Mouse (Mus musculus) forebrain, embryonic 14.5 days (tissue): ENCODE measurements around the gene Entpd5. TPM values are rescaled to one million over a fixed set of nuclear protein-coding genes. Genes with fewer than 3 reads are reported as not detected.
A peak's percentile ranks its signal among the peaks of the same experiment; 100 is the strongest.

Source experiments
- ATAC-seq: fragments of 200-750 bp; cut with Nextera tagmentation; 2 replicates; pipeline ENCODE4 v1.8.0; 2017; ENCODE audit warnings: mild to moderate bottlenecking, moderate library complexity
- DNase-seq: peaks from one replicate; pipeline ENCODE4 v3.0.0-alpha.2; 2015; ENCODE audit warnings: low spot score
- H3K27ac ChIP-seq: fragments of 300-500 bp; sonication (generic); 2 replicates; pipeline ENCODE4 v1.5.1; 2014; ENCODE audit warnings: low read depth, mild to moderate bottlenecking, control low read depth, low read length, moderate library complexity
- H3K27me3 ChIP-seq: fragments of 300-500 bp; sonication (generic); replicated peaks from 2 replicates; pipeline ENCODE4 v1.6.1; 2014; ENCODE audit warnings: low read length, control low read depth, mixed read lengths; ENCODE audit not compliant: control insufficient read depth, insufficient read depth
- H3K36me3 ChIP-seq: fragments of 300-500 bp; sonication (generic); 2 replicates; pipeline ENCODE4 v1.6.1; 2014; ENCODE audit warnings: low read length, control low read depth; ENCODE audit not compliant: control insufficient read depth, insufficient read depth
- H3K4me1 ChIP-seq: fragments of 300-500 bp; sonication (generic); 2 replicates; pipeline ENCODE4 v1.6.1; 2014; ENCODE audit warnings: antibody characterized with exemption, low read length, control low read depth; ENCODE audit not compliant: control insufficient read depth, insufficient read depth
- H3K4me2 ChIP-seq: fragments of 300-500 bp; sonication (generic); 2 replicates; pipeline ENCODE4 v1.6.1; 2014; ENCODE audit warnings: mild to moderate bottlenecking, control low read depth, low read length
- H3K4me3 ChIP-seq: fragments of 300-500 bp; sonication (generic); 2 replicates; pipeline ENCODE4 v1.5.1; 2014; ENCODE audit warnings: low read depth, low read length, control low read depth
- H3K9ac ChIP-seq: fragments of 300-500 bp; sonication (generic); 2 replicates; pipeline ENCODE4 v1.6.1; 2014; ENCODE audit warnings: mild to moderate bottlenecking, low read length, control low read depth, moderate library complexity
- H3K9me3 ChIP-seq: fragments of 300-500 bp; sonication (generic); replicated peaks from 2 replicates; pipeline ENCODE4 v1.6.1; 2016; ENCODE audit warnings: low read length, control low read depth, mixed read lengths; ENCODE audit not compliant: control insufficient read depth
- WGBS: fragments of 180-500 bp; shearing (Covaris S2); extraction: QIAGEN DNeasy Blood & Tissue Kit; methylation state at CpG from one replicate; pipeline ENCODE4 v1.1.7; 2014; 5-methylcytosine and 5-hydroxymethylcytosine counted together
- polyA plus RNA-seq: library from polyadenylated mRNA; unstranded; fragments of >200 nt; fragmentation: Nextera tagmentation; extraction: Ambion mirVana; gene quantifications from 2 replicates; pipeline ENCODE4 v1.2.1, GENCODE M21; 2014

The Entpd5 gene
- polyA plus RNA-seq, 1 experiment from 2014 or later, result 8.0 TPM

DNA sequence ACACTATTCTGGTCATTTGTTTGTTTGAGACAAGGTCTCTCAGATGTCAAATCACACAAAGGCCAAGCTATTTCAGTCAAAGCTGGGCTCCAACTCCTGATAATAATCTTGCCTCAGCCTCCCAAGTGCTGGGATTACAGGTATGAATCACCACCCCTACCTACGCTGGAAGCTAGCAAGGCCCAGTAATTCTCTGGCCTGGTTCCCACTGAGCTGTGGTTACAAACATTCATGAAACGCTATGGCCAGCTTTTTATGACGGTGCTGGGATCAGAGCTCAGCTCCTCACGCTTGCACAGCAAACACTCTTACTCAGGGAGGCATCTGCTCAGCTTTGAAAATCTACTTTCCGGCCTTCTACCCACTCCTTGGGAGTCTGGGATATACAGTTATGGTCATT lies 15.0 kb downstream of the Entpd5 start:
- H3K4me3 ChIP-seq, result no peak overlapping the region
- H3K9me3 ChIP-seq, result no peaks in the 10 kb centered on the region
- H3K4me1 ChIP-seq, result no peaks in the 10 kb centered on the region
- no peak overlapping the region for H3K4me2 ChIP-seq
- H3K36me3 ChIP-seq, result no peaks in the 10 kb centered on the region
- no peak overlapping the region for H3K9ac ChIP-seq
- H3K27ac ChIP-seq, result no peak overlapping the region
- no peak for DNase-seq
- 85% methylated on average over 5 of the region's 5 CpGs for WGBS
- no peak for ATAC-seq
- H3K27me3 ChIP-seq, result no peaks in the 10 kb centered on the region

DNA sequence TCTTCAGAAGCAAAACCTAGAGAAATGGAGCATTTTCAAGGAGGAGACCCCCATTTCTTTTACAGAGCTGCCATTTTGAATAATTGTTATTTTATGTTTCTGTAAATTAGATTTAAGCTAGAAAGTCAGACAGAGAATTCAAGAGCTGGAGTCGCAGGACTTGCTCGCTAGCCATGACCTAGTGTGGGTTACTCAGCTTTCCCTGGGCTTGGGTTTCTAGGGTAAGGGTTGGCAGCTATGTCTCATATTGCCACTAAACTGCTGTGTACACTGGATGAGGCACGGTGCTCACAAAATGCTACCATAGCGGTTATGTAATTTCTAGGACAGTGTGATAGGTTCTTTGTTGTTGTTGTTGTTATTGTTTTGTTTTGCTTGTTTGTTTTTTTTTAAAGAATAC lies 16.1 kb downstream of the Entpd5 start:
- WGBS, result over 99% methylated on average over 4 of the region's 4 CpGs
- no peaks in the 10 kb centered on the region for H3K9me3 ChIP-seq
- H3K27me3 ChIP-seq, result no peaks in the 10 kb centered on the region
- H3K36me3 ChIP-seq, result no peaks in the 10 kb centered on the region
- no peak overlapping the region for H3K9ac ChIP-seq
- no peak overlapping the region for H3K27ac ChIP-seq
- ATAC-seq, result no peak
- no peak overlapping the region for H3K4me2 ChIP-seq
- DNase-seq, result no peak
- no peaks in the 10 kb centered on the region for H3K4me1 ChIP-seq
- no peak overlapping the region for H3K4me3 ChIP-seq

DNA sequence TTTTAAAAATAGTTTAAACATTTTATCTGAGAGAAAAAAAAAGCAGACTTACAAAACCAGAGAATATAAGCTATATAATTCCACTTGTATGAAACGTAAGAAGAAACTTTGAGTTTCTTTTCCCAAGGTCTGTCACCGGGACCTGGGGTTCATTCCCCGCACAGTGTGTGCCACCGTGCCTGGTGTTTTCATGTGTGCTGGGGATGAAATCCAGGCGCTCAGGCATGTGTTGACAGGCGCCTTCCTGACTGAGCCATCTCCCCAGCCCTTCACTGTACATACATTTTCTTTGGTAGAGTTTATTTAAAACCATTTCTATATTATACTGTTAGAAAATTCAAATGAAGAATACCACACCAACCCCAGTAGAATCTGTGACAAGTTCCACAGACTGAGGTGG lies 18.5 kb downstream of the Entpd5 start:
- 88% methylated on average over 6 of the region's 6 CpGs for WGBS

DNA sequence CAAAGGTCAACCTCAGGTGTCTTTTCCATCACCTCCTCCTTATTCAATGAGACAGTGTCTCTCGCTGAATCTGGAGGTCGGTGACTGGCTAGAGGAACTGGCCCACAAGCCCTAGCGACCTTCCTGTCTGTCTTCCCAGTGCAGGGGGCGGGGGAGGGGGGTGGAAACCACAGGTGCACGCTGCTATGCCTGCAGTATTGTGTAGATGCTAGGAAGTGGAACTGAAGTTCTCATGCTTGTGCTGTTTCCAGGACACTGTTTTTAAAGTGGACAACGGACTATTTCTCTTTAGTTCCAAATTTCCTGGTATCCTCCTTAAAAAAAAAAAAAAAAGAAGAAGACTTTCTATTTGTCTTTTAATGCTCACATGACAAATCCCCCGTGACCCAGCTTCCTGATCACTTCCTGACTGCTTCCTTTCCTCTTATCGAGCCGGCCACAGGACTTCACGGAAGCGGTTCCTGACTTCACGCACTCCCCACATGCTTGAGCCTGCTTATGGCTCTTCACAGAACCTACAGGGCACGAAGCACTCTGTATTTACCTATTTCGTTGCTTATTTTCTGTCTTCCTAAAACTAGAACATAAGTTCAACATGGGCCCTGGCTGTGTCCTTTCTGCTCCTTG lies 19.9 kb downstream of the Entpd5 start:
- 79% methylated on average over 14 of the region's 14 CpGs for WGBS
- H3K36me3 ChIP-seq, result no peaks in the 10 kb centered on the region
- H3K9me3 ChIP-seq, result no peaks in the 10 kb centered on the region
- no peak overlapping the region for H3K4me2 ChIP-seq
- H3K9ac ChIP-seq, result no peak overlapping the region
- H3K27ac ChIP-seq, result no peak overlapping the region
- H3K4me1 ChIP-seq, result no peaks in the 10 kb centered on the region
- ATAC-seq (no peak), DNase-seq (no peak)
- H3K4me3 ChIP-seq, result no peak overlapping the region
- no peaks in the 10 kb centered on the region for H3K27me3 ChIP-seq

More for the DNA sequence above, 18.5 kb downstream of the Entpd5 start:
- Histone ChIP-seq H3K4me1 (no peaks in the 10 kb centered on the region), H3K9me3 (no peaks in the 10 kb centered on the region), H3K9ac (no peak overlapping the region), H3K4me3 (no peak overlapping the region), H3K4me2 (no peak overlapping the region), H3K36me3 (no peaks in the 10 kb centered on the region), H3K27me3 (no peaks in the 10 kb centered on the region), H3K27ac (no peak overlapping the region)
- ATAC-seq (no peak), DNase-seq (no peak)

DNA sequence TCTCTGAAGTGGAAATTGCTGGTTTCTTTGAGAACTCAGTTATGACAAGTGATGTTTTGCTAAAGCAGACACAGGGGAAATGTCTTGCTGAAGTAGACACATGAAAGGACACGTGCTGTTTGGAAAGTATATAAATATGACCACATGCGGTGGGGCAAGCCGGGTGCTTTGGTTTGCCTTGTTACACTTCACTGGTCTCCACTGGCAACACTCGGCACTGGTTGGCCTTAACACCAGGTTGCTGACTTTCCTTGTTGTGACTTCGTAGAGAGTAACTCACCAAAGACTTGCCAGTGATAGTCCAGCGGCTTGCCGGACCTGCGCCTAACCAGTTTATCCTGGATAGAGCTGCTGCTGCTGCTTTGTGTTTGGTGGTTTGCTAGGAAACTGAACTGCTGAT lies 20.7 kb downstream of the Entpd5 start:
- no peak overlapping the region for H3K9ac ChIP-seq
- no peak overlapping the region for H3K4me3 ChIP-seq
- H3K4me2 ChIP-seq, result no peak overlapping the region
- no peaks in the 10 kb centered on the region for H3K36me3 ChIP-seq
- no peak for DNase-seq
- no peaks in the 10 kb centered on the region for H3K4me1 ChIP-seq
- H3K27me3 ChIP-seq, result no peaks in the 10 kb centered on the region
- H3K27ac ChIP-seq, result no peak overlapping the region
- 89% methylated on average over 8 of the region's 8 CpGs for WGBS
- no peak for ATAC-seq
- no peaks in the 10 kb centered on the region for H3K9me3 ChIP-seq

DNA sequence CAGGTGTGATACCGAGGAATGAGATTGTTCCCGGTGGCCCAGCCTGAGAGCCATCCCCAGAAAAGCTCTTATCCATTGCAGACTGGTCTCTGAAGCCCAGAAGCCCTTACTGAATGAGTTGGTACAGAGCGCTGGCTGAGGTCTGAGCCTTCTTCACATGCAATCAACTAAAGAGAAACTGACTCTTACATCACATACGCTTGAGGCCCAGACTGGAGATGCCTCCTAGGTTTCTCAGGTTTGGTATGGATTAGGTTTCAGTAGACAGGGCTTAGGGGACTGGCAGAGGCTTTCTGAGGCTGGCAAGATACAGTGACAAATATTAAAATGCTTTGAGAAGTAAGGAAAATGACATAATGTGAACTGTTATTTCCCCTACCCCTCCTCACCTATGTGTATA lies 23.4 kb downstream of the Entpd5 start:
- no peaks in the 10 kb centered on the region for H3K9me3 ChIP-seq
- no peak overlapping the region for H3K27ac ChIP-seq
- H3K4me3 ChIP-seq, result no peak overlapping the region
- no peaks in the 10 kb centered on the region for H3K36me3 ChIP-seq
- no peak overlapping the region; the same call in none of the 2 replicates for H3K9ac ChIP-seq
- 95% methylated on average over 4 of the region's 4 CpGs for WGBS
- H3K4me2 ChIP-seq, result no peak overlapping the region
- DNase-seq (no peak), ATAC-seq (no peak)
- H3K4me1 ChIP-seq, result no peaks in the 10 kb centered on the region
- no peaks in the 10 kb centered on the region for H3K27me3 ChIP-seq

DNA sequence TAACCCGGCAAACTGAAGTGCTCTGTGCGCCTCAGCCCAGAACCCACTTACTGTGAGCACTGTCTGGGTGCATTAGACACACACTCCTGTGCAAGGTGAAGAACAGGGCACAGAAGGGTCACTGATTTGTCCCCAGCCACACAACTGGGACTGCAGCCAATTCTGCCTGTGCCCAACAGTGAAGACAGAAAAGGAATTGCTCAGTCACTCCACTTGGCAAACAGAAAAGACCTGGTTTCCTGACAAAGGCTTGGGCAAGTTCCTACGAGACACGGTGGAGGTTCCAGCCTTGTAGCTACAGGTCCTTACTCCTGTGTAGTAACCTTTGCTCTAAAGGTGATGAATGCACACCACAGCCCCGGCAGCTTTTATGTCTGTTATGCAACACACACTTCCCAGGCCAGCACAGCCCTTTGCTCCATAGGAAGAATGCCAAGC lies 24.2 kb downstream of the Entpd5 start:
- DNase-seq (peak; percentile 8), ATAC-seq (no peak)
- 60% methylated on average over 5 of the region's 5 CpGs for WGBS
- Histone ChIP-seq H3K9me3 (no peaks in the 10 kb centered on the region), H3K4me1 (no peaks in the 10 kb centered on the region), H3K27me3 (no peaks in the 10 kb centered on the region), H3K36me3 (no peaks in the 10 kb centered on the region), H3K27ac (no peak overlapping the region), H3K4me3 (no peak overlapping the region), H3K9ac (no peak overlapping the region), H3K4me2 (no peak overlapping the region)

DNA sequence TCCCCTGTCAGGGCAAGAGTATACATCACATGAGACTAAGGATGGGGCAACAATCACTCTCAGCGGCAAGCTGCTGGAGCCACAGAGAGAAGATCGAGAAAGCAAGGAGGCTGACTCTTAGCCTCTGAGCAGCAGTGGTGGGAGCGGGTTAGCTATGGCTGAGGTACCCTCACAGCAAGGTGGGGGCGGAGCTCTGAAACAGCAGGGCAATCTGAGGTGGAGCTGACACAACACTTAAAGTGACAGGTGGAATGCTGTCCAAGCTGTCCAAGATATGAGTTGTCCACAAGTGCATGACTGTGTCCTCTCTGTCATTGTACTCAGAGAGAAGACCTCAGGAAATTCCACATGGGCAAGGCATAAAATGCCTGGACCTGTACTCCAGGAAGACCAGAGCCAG lies 26.5 kb downstream of the Entpd5 start:
- no peaks in the 10 kb centered on the region for H3K9me3 ChIP-seq
- H3K4me1 ChIP-seq, result no peaks in the 10 kb centered on the region
- peaks cover 3% of the 10 kb centered on the region; the same call in 1 of the 2 replicates for H3K36me3 ChIP-seq
- H3K4me2 ChIP-seq, result no peak overlapping the region
- no peak overlapping the region for H3K4me3 ChIP-seq
- no peak for DNase-seq
- H3K9ac ChIP-seq, result no peak overlapping the region
- 88% methylated on average over 4 of the region's 4 CpGs for WGBS
- no peak overlapping the region for H3K27ac ChIP-seq
- H3K27me3 ChIP-seq, result no peaks in the 10 kb centered on the region
- ATAC-seq, result no peak

DNA sequence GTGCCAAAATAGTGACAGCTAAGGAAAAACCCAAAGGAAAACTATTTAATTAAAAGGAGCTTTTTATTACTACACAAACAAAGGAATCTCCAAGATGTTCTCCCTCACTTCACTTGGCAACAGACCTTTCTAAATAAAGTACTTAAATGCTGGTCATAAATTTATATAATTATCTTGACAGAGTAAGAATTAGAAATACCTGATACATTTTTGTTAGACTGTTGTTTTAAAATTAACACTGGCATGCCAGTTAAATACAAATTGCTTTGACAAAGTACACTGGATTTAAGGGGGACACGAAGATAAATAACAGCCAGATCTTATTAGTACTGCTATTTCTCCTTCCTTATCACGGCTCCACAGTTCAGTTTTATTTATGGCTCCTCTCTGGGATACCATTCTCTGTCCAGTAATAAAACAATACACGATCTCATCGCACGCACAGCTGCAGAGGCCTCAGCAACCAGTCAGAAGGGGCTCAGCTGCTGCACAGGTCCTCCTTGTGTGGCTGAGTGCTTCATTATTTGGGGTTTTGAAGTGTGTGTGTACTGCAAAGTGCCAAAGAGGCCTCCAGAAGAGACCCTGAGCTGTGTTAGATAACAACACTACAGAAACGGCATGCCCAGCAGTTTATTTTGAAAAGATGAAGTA lies 34.9 kb downstream of the Entpd5 start:
- Histone ChIP-seq H3K9ac (no peak overlapping the region), H3K4me2 (no peak overlapping the region), H3K27ac (no peak overlapping the region), H3K9me3 (no peaks in the 10 kb centered on the region), H3K4me3 (no peak overlapping the region), H3K27me3 (no peaks in the 10 kb centered on the region), H3K4me1 (no peaks in the 10 kb centered on the region), H3K36me3 (peaks cover 72% of the 10 kb centered on the region)
- DNase-seq (no peak), ATAC-seq (no peak)
- WGBS, result 83% methylated on average over 6 of the region's 6 CpGs
